Mouse (Mus musculus): ENCODE measurements around the gene Cx3cl1. TPM values are rescaled to one million over a fixed set of nuclear protein-coding genes. Genes with fewer than 3 reads are reported as not detected.

Cx3cl1 gene
- polyA plus RNA-seq, 1 experiment from 2014 or later, result 0.79 TPM

DNA sequence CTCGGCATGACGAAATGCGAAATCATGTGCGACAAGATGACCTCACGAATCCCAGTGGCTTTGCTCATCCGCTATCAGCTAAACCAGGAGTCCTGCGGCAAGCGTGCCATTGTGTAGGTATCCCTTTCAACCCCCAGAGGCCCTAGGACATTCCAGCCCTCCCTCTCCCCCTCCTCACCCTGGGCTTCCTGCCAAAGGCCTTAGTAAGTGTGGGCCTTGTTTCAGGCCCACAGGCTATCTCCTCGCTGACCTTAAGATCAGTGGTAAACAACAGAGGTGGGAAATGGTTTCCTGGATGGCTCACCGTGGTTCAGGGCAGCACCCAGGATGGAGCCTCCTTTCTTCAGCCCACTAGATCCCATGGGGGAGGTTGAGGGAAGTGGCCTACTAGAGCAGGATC, 6.2 kb downstream of the Cx3cl1 start:
- H3K36me3 ChIP-seq (replicated peaks; ENCODE audit: insufficient read depth, low read length), result no peaks in the 10 kb centered on the region
- 57% methylated on average over 10 of the region's 10 CpGs for WGBS (ENCODE audit: insufficient replicate concordance)
- no peak overlapping the region for H3K4me2 ChIP-seq (ENCODE audit: low read depth, low read length)
- no peaks in the 10 kb centered on the region for H3K9me3 ChIP-seq (ENCODE audit: low read length)
- ATAC-seq, result no peak
- no peak for DNase-seq
- no peak overlapping the region for H3K4me3 ChIP-seq (ENCODE audit: low read depth, low read length)
- H3K9ac ChIP-seq (replicated peaks), result no peak overlapping the region
- H3K27me3 ChIP-seq (ENCODE audit: insufficient read depth, low read length), result peaks cover 34% of the 10 kb centered on the region
- no peak overlapping the region for H3K27ac ChIP-seq (ENCODE audit: low read depth)
- TF ChIP-seq EP300 (IDR thresholded peaks at IDR 0.05; ENCODE audit: low read depth) (no peak), CTCF (IDR thresholded peaks at IDR 0.05; ENCODE audit: low read depth) (no peak)
- H3K4me1 ChIP-seq (ENCODE audit: insufficient read depth), result peaks cover 19% of the 10 kb centered on the region

- DNase-seq, result no peak
- Histone ChIP-seq H3K4me2 (ENCODE audit: low read depth, low read length) (no peak overlapping the region), H3K4me3 (ENCODE audit: low read depth, low read length) (no peak overlapping the region), H3K4me1 (ENCODE audit: insufficient read depth) (peaks cover 19% of the 10 kb centered on the region), H3K27me3 (ENCODE audit: insufficient read depth, low read length) (peaks cover 30% of the 10 kb centered on the region), H3K9ac (replicated peaks) (no peak overlapping the region), H3K27ac (ENCODE audit: low read depth) (no peak overlapping the region), H3K9me3 (ENCODE audit: low read length) (no peaks in the 10 kb centered on the region), H3K36me3 (replicated peaks; ENCODE audit: insufficient read depth, low read length) (no peaks in the 10 kb centered on the region)
- no peak for TF ChIP-seq EP300 (IDR thresholded peaks at IDR 0.05; ENCODE audit: low read depth)
- TF ChIP-seq CTCF (IDR thresholded peaks at IDR 0.05; ENCODE audit: low read depth), result no peak
- 24% methylated on average over 5 of the region's 5 CpGs for WGBS (ENCODE audit: insufficient replicate concordance)
- peak; percentile 59 for ATAC-seq
These were observed 6.7 kb downstream of the Cx3cl1 start for GRCm38 (mm10) chr8:94778473-94778872.

DNA sequence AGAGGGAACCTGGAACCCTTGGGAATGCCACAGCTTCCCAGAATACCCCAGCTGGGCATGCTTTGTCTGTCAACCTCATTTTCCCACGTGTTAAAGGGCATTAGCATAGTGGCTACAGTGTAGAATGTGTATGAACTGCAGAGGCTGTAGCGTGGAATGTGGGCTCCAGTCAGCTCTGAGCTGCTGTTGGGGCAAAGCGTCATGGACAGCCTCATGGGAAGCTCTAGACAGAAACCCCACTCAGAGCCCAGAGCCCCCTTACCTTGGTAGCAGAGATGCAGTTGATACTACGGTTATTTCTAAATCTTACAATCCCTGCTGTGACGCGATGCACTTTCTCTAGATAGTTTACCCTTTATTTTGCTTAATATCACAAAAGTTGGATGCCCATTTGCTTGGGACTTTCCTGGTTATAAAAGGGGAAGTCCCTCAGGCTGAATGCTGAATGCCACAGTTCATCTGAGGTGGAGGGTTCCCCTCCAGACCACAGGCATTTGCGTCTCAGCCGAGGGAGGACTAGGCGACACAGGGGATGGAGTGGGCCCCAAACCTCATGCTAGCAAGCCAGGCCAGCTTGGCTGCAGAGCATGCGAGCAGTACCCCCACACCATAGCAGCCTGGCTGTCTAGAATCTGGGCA, 7.2 kb downstream of the Cx3cl1 start:
- Histone ChIP-seq H3K27me3 (ENCODE audit: insufficient read depth, low read length) (peaks cover 24% of the 10 kb centered on the region), H3K4me3 (ENCODE audit: low read depth, low read length) (no peak overlapping the region), H3K4me2 (ENCODE audit: low read depth, low read length) (no peak overlapping the region), H3K9ac (replicated peaks) (no peak overlapping the region), H3K9me3 (ENCODE audit: low read length) (no peaks in the 10 kb centered on the region), H3K4me1 (ENCODE audit: insufficient read depth) (peaks cover 19% of the 10 kb centered on the region), H3K36me3 (replicated peaks; ENCODE audit: insufficient read depth, low read length) (no peaks in the 10 kb centered on the region), H3K27ac (ENCODE audit: low read depth) (no peak overlapping the region)
- DNase-seq (no peak), ATAC-seq (no peak)
- no peak for TF ChIP-seq EP300 (IDR thresholded peaks at IDR 0.05; ENCODE audit: low read depth)
- no peak for TF ChIP-seq CTCF (IDR thresholded peaks at IDR 0.05; ENCODE audit: low read depth)
- WGBS (ENCODE audit: insufficient replicate concordance), result 36% methylated on average over 10 of the region's 10 CpGs

DNA sequence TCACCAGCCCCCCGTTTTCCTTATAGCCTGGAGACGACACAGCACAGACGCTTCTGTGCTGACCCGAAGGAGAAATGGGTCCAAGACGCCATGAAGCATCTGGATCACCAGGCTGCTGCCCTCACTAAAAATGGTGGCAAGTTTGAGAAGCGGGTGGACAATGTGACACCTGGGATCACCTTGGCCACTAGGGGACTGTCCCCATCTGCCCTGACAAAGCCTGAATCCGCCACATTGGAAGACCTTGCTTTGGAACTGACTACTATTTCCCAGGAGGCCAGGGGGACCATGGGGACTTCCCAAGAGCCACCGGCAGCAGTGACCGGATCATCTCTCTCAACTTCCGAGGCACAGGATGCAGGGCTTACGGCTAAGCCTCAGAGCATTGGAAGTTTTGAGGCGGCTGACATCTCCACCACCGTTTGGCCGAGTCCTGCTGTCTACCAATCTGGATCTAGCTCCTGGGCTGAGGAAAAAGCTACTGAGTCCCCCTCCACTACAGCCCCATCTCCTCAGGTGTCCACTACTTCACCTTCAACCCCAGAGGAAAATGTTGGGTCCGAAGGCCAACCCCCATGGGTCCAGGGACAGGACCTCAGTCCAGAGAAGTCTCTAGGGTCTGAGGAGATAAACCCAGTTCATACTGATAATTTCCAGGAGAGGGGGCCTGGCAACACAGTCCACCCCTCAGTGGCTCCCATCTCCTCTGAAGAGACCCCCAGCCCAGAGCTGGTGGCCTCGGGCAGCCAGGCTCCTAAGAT, 7.9 kb downstream of the Cx3cl1 start:
- H3K9ac ChIP-seq (replicated peaks), result no peak overlapping the region
- no peak for DNase-seq
- ATAC-seq, result no peak

DNA sequence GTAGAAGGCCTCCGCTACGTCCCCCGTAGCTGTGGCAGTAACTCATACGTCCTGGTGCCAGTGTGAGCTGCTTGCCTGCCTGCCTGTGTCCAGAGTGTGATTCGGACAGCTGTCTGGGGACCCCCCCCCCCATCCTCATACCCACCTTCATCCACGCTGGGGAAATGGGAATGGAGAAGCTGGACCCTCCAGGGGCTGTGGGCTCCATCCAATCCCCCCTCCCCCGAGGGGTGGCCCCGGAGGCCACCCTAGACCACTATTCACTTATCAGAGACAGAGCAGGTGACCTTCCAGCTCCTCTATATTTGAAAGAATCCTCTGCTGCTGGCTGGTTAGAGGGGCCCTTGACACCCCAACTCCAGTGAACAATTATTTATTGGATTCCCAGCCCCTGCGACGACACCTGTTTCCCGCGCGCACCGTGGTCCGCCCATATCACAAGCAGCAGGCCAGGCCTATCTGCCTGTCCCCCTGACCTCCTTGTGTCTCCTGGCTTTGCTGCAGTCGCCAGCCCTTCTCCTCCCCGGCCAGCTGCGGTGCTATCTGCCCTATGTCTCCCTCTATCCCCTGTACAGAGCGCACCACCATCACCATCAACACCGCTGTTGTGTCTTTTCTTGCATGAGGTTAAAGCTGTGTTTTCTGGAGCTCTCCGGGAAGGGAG, 8.8 kb downstream of the Cx3cl1 start:
- H3K36me3 ChIP-seq (replicated peaks; ENCODE audit: insufficient read depth, low read length), result no peaks in the 10 kb centered on the region
- no peak overlapping the region for H3K4me2 ChIP-seq (ENCODE audit: low read depth, low read length)
- no peak for ATAC-seq
- no peak for TF ChIP-seq EP300 (IDR thresholded peaks at IDR 0.05; ENCODE audit: low read depth)
- TF ChIP-seq CTCF (IDR thresholded peaks at IDR 0.05; ENCODE audit: low read depth), result no peak
- H3K27ac ChIP-seq (ENCODE audit: low read depth), result no peak overlapping the region
- no peaks in the 10 kb centered on the region for H3K9me3 ChIP-seq (ENCODE audit: low read length)
- peaks cover 11% of the 10 kb centered on the region for H3K27me3 ChIP-seq (ENCODE audit: insufficient read depth, low read length)
- no peak overlapping the region for H3K9ac ChIP-seq (replicated peaks)
- H3K4me3 ChIP-seq (ENCODE audit: low read depth, low read length), result no peak overlapping the region
- peaks cover 19% of the 10 kb centered on the region for H3K4me1 ChIP-seq (ENCODE audit: insufficient read depth)
- 72% methylated on average over 21 of the region's 21 CpGs for WGBS (ENCODE audit: insufficient replicate concordance)
- DNase-seq, result no peak

More for the DNA sequence above, 7.9 kb downstream of the Cx3cl1 start:
- Histone ChIP-seq H3K9me3 (ENCODE audit: low read length) (no peaks in the 10 kb centered on the region), H3K27me3 (ENCODE audit: insufficient read depth, low read length) (peaks cover 18% of the 10 kb centered on the region), H3K4me1 (ENCODE audit: insufficient read depth) (peaks cover 19% of the 10 kb centered on the region), H3K27ac (ENCODE audit: low read depth) (no peak overlapping the region), H3K36me3 (replicated peaks; ENCODE audit: insufficient read depth, low read length) (no peaks in the 10 kb centered on the region), H3K4me3 (ENCODE audit: low read depth, low read length) (no peak overlapping the region), H3K4me2 (ENCODE audit: low read depth, low read length) (no peak overlapping the region)
- 79% methylated on average over 16 of the region's 16 CpGs for WGBS (ENCODE audit: insufficient replicate concordance)
- TF ChIP-seq EP300 (IDR thresholded peaks at IDR 0.05; ENCODE audit: low read depth), result no peak
- TF ChIP-seq CTCF (IDR thresholded peaks at IDR 0.05; ENCODE audit: low read depth), result no peak

DNA sequence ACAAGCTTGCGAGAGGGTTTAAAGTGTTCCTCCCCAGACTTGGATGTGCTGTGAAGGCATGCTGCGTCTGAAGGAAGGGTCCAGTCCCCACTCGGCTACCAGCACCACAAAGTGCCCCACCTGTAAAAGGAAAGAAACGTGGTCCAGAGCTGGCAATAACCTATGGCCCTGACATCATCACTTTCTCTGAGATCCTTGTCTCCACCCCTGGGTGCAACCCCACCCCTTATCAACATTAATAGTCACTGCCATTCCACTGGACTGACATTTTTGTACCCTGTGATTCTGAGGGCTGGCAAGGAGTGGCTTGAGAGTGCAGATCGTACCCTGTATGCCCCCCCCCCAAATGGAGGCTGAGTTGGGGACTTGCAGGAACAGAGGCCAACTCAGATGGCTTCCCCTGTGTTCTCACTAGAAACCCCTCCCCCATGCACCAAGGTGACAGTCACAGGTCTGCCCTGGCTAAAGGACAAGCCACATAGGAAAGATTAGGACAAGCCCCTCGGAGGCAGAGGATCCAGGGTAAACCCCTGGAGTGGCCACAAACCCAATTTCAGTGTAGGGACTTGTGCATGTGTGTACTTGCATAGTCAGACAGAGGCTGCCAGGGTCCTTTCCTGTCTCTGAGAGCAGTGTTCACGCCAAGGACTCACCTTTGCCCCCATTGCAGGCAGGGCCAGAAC, 9.5 kb downstream of the Cx3cl1 start:
- 60% methylated on average over 7 of the region's 7 CpGs for WGBS (ENCODE audit: insufficient replicate concordance)
- no peaks in the 10 kb centered on the region for H3K36me3 ChIP-seq (replicated peaks; ENCODE audit: insufficient read depth, low read length)
- H3K27ac ChIP-seq (ENCODE audit: low read depth), result no peak overlapping the region
- no peak overlapping the region; the same call in 1 of the 2 replicates for H3K9ac ChIP-seq (replicated peaks)
- H3K9me3 ChIP-seq (ENCODE audit: low read length), result no peaks in the 10 kb centered on the region
- H3K4me1 ChIP-seq (ENCODE audit: insufficient read depth), result peaks cover 21% of the 10 kb centered on the region
- no peak overlapping the region for H3K4me2 ChIP-seq (ENCODE audit: low read depth, low read length)
- DNase-seq (no peak), ATAC-seq (no peak)
- no peak for TF ChIP-seq CTCF (IDR thresholded peaks at IDR 0.05; ENCODE audit: low read depth)
- no peak for TF ChIP-seq EP300 (IDR thresholded peaks at IDR 0.05; ENCODE audit: low read depth)
- no peak overlapping the region for H3K4me3 ChIP-seq (ENCODE audit: low read depth, low read length)
- H3K27me3 ChIP-seq (ENCODE audit: insufficient read depth, low read length), result peaks cover 4% of the 10 kb centered on the region; the same call in 1 of the 2 replicates

Measured in liver, postnatal 0 days (tissue).